Mouse (Mus musculus): Measurements from ENCODE around the gene Ankrd60. TPM values are rescaled to one million over a fixed set of nuclear protein-coding genes. Genes with fewer than 3 reads are reported as not detected.

The Ankrd60 gene
- polyA plus RNA-seq (2015; fragmentation: Nextera tagmentation; extraction: Ambion mirVana): not detected in 2 replicates

DNA sequence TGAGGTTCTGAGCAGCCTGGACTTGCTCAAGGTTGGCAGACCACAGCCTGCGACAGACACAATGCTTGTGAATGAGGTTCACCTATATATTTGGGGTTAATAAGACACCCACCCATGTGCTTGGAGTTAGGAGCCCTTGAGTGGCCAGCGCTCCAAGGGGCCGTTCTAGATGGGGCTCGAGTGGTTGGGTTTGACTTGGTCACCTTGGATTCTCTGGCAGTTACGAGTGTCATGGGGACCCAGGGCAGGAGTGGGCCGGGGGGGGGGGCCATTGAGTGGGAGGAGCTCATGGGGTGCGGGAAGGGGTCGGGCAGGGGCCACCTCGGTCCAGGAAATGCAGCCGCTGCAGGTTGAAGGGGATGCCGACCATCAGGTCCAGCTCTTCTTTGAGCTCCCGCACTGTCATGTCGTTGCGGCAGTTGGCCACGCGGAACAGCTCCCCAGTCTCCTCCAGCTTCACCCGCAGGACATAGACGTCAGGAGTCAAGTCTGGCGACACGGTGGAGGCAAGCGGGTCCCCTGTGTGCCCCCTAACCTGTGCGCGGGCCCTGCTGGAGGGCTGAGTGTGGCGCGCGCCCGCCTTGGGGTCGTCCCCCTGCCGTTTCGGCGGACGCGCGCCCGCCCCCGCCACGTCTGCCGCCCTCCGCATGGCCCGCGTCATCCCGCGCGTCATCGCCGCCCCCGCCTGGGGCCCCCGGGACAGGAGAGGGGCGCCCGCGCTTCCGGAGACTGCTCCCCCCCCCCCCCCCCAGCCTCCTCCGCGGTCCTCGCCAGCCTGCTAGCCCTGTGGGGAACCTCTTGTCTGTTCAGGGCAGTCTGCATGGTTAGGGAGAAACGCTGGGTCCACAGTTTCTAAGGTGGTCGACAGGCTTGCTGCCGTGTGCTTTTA, at the start of gene Ankrd60:
Gene Ankrd60, minus strand, starts transcription at position 697 of the 889 bp plus-strand sequence.
- H3K36me3 ChIP-seq (ENCODE audit: control insufficient read depth, insufficient read depth, low read length): no peaks in the 10 kb centered on the region
- H3K27me3 ChIP-seq (replicated peaks; ENCODE audit: control insufficient read depth, insufficient read depth, low read length): no peaks in the 10 kb centered on the region; the same call in 1 of the 2 replicates
- no peak within 1 kb of the TSS for H3K27ac ChIP-seq (ENCODE audit: low read depth, low read length)
- ATAC-seq: peak; percentile 71
- 0 out of 2 replicates have a peak, but pooled peaks cover 6% of the 10 kb centered on the region for H3K4me1 ChIP-seq (ENCODE audit: control insufficient read depth, insufficient read depth, low read depth, low read length)
- H3K9me3 ChIP-seq (ENCODE audit: control insufficient read depth, low read length): no peaks in the 10 kb centered on the region
- peak within 1 kb of the TSS; percentile 63 for H3K9ac ChIP-seq (ENCODE audit: low read depth, low read length)
- 9% methylated on average over 44 of the region's 58 CpGs for WGBS
- H3K4me2 ChIP-seq (ENCODE audit: low read length): peak within 1 kb of the TSS; percentile 89
- H3K4me3 ChIP-seq (ENCODE audit: low read length): peak within 1 kb of the TSS; percentile 49

DNA sequence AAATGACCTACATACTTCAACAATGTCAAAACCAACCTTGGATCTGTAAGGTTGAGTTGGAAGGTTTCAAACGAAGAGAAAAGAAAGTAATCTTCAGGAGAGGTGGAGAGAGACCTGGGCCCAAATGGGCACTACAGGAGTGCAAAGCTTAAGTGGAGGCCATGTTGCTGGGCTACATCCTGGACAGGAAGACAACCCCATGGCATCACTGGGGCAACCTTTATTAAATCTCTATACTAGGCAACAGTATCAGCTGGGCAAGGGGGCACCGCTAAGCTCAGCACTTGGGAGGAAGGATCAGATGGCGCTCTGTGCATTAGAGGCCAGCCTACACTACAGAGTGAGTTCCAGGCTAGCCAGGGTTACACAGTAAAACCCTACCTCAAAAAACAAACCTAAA, 47.6 kb upstream of the Ankrd60 start:
- no peak for ATAC-seq
- Histone ChIP-seq H3K36me3 (ENCODE audit: control insufficient read depth, insufficient read depth, low read length) (no peaks in the 10 kb centered on the region), H3K9me3 (ENCODE audit: control insufficient read depth, low read length) (no peaks in the 10 kb centered on the region), H3K27me3 (replicated peaks; ENCODE audit: control insufficient read depth, insufficient read depth, low read length) (no peaks in the 10 kb centered on the region), H3K9ac (ENCODE audit: low read depth, low read length) (no peak overlapping the region), H3K27ac (ENCODE audit: low read depth, low read length) (no peak overlapping the region), H3K4me2 (ENCODE audit: low read length) (no peak overlapping the region), H3K4me3 (ENCODE audit: low read length) (no peak overlapping the region), H3K4me1 (ENCODE audit: control insufficient read depth, insufficient read depth, low read depth, low read length) (peaks cover 6% of the 10 kb centered on the region)
- 91% methylated on average over 3 of the region's 3 CpGs for WGBS

DNA sequence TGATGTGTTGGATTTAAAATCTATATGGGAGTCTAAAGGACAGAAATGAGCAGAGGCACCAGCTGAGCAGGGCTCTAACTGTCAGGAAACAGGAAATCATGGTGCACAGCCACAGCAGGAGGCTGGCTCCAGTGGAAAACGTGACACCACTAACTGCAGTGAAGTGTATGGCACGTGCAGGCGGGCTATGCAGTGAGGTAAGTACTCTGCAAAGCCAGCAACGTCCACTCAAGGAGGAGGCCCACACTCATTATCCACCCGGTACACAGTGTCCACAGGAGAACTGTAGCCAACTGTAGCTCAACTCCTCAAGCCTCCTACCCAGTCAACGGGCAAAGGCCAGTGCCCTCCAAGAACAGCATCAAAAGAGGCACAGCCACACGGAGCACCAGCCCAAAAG, 46.5 kb upstream of the Ankrd60 start:
- H3K27me3 ChIP-seq (replicated peaks; ENCODE audit: control insufficient read depth, insufficient read depth, low read length): no peaks in the 10 kb centered on the region

DNA sequence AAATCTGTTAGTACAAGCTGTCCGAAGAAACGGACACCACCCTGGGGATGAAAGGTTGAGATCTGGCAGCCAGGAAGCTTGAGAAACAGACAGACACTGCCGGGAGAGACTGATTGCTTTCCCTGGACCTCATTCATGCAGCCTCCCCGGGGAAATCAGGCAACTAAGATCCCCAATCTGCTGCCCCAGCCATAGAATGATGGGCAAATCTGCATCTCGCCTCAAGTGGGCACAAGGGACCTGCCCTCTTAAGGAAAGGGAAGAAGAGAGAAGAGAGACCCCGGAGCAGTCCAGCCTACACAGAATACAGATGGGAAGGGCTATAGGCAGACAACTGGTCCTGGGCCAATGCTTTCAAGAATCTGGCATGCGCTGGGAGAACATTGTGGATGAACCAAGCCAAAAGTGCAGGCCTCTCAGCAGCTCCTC, 44.0 kb upstream of the Ankrd60 start:
- H3K27ac ChIP-seq (ENCODE audit: low read depth, low read length): no peak overlapping the region
- no peak overlapping the region for H3K4me2 ChIP-seq (ENCODE audit: low read length)
- no peak overlapping the region for H3K9ac ChIP-seq (ENCODE audit: low read depth, low read length)
- WGBS: 32% methylated on average over 7 of the region's 7 CpGs
- peaks cover 6% of the 10 kb centered on the region for H3K4me1 ChIP-seq (ENCODE audit: control insufficient read depth, insufficient read depth, low read depth, low read length)
- no peaks in the 10 kb centered on the region for H3K27me3 ChIP-seq (replicated peaks; ENCODE audit: control insufficient read depth, insufficient read depth, low read length)
- H3K36me3 ChIP-seq (ENCODE audit: control insufficient read depth, insufficient read depth, low read length): no peaks in the 10 kb centered on the region
- no peak overlapping the region for H3K4me3 ChIP-seq (ENCODE audit: low read length)
- no peaks in the 10 kb centered on the region for H3K9me3 ChIP-seq (ENCODE audit: control insufficient read depth, low read length)
- peak; percentile 64 for ATAC-seq

More for the DNA sequence above, 46.5 kb upstream of the Ankrd60 start:
- ATAC-seq: no peak
- H3K4me2 ChIP-seq (ENCODE audit: low read length): no peak overlapping the region
- H3K36me3 ChIP-seq (ENCODE audit: control insufficient read depth, insufficient read depth, low read length): no peaks in the 10 kb centered on the region
- no peak overlapping the region for H3K9ac ChIP-seq (ENCODE audit: low read depth, low read length)
- WGBS: 70% methylated on average over 7 of the region's 7 CpGs
- H3K9me3 ChIP-seq (ENCODE audit: control insufficient read depth, low read length): no peaks in the 10 kb centered on the region
- no peak overlapping the region for H3K27ac ChIP-seq (ENCODE audit: low read depth, low read length)
- H3K4me3 ChIP-seq (ENCODE audit: low read length): no peak overlapping the region
- peaks cover 6% of the 10 kb centered on the region for H3K4me1 ChIP-seq (ENCODE audit: control insufficient read depth, insufficient read depth, low read depth, low read length)

DNA sequence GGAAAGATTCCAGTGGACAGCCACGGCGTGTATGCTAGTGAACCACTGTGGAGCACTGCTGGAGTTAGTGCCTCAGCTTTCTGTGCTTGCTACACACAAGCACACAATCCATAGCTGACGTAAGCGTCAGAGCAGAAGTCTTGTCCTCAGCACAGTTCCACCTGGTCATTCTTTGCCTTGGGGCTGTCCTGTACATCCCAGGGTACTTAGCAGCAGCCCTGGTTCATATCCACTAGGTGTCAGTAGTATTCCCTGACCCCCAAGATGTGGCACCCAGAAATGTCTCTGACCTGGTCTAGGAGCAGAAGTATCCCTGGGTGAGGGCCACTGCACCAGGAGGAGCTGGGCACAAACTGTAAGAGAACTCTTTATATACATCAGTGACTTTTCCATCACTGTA, 42.5 kb upstream of the Ankrd60 start:
- Histone ChIP-seq H3K9ac (ENCODE audit: low read depth, low read length) (no peak overlapping the region), H3K4me1 (ENCODE audit: control insufficient read depth, insufficient read depth, low read depth, low read length) (peaks cover 6% of the 10 kb centered on the region), H3K27ac (ENCODE audit: low read depth, low read length) (no peak overlapping the region), H3K4me3 (ENCODE audit: low read length) (no peak overlapping the region), H3K36me3 (ENCODE audit: control insufficient read depth, insufficient read depth, low read length) (no peaks in the 10 kb centered on the region), H3K4me2 (ENCODE audit: low read length) (no peak overlapping the region), H3K27me3 (replicated peaks; ENCODE audit: control insufficient read depth, insufficient read depth, low read length) (no peaks in the 10 kb centered on the region), H3K9me3 (ENCODE audit: control insufficient read depth, low read length) (0 out of 2 replicates have a peak, but pooled peaks cover 2% of the 10 kb centered on the region)
- ATAC-seq: no peak
- 97% methylated on average over 4 of the region's 4 CpGs for WGBS

DNA sequence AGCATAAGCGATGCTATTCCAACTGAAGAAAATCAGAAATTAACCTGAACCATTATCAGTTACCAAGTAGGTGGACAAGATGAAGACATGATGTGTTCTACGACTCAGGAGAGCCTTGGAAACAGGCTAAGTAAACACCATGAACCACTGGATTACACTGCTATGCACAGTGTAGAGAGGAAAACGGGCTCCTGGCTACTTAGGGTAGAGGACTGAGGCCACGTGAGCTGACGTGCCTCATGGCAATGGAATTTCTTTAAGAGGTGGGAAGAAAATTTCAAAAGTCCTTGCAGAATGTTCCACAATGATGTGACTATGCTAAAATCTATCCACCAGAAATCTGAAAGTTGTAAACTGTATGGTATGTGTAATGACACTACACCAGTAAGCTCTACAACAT, 41.0 kb upstream of the Ankrd60 start:
- H3K4me3 ChIP-seq (ENCODE audit: low read length): no peak overlapping the region
- H3K9ac ChIP-seq (ENCODE audit: low read depth, low read length): no peak overlapping the region
- H3K27ac ChIP-seq (ENCODE audit: low read depth, low read length): no peak overlapping the region
- no peaks in the 10 kb centered on the region for H3K36me3 ChIP-seq (ENCODE audit: control insufficient read depth, insufficient read depth, low read length)
- 94% methylated on average over 5 of the region's 5 CpGs for WGBS
- no peak for ATAC-seq
- peaks cover 6% of the 10 kb centered on the region for H3K4me1 ChIP-seq (ENCODE audit: control insufficient read depth, insufficient read depth, low read depth, low read length)
- no peak overlapping the region for H3K4me2 ChIP-seq (ENCODE audit: low read length)
- H3K27me3 ChIP-seq (replicated peaks; ENCODE audit: control insufficient read depth, insufficient read depth, low read length): no peaks in the 10 kb centered on the region
- 0 out of 2 replicates have a peak, but pooled peaks cover 2% of the 10 kb centered on the region for H3K9me3 ChIP-seq (ENCODE audit: control insufficient read depth, low read length)

DNA sequence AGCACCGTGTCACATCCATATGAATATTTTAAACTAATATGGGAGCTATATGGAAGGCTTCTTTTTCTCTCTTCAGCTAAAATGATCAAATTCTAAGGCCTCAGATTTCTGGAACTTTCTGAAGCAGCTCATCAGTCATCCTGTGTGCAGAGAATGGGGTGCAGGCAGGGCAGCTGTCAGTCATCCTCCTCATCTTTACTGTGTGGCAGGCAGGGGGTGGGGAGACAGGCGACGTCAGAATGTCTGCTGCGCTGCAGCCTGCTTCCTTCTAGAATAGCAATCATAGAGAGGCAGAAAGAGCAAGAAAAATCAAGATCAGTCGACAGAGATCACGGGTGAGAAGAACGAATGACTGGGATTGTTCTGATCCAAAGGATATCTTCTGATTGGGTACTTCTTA, 38.0 kb upstream of the Ankrd60 start:
- no peak overlapping the region for H3K4me3 ChIP-seq (ENCODE audit: low read length)
- ATAC-seq: no peak
- H3K4me1 ChIP-seq (ENCODE audit: control insufficient read depth, insufficient read depth, low read depth, low read length): no peaks in the 10 kb centered on the region
- no peak overlapping the region for H3K9ac ChIP-seq (ENCODE audit: low read depth, low read length)
- no peaks in the 10 kb centered on the region for H3K36me3 ChIP-seq (ENCODE audit: control insufficient read depth, insufficient read depth, low read length)
- no peak overlapping the region for H3K27ac ChIP-seq (ENCODE audit: low read depth, low read length)
- no peaks in the 10 kb centered on the region for H3K27me3 ChIP-seq (replicated peaks; ENCODE audit: control insufficient read depth, insufficient read depth, low read length)
- H3K9me3 ChIP-seq (ENCODE audit: control insufficient read depth, low read length): 0 out of 2 replicates have a peak, but pooled peaks cover 2% of the 10 kb centered on the region
- H3K4me2 ChIP-seq (ENCODE audit: low read length): no peak overlapping the region
- 61% methylated on average over 7 of the region's 7 CpGs for WGBS

DNA sequence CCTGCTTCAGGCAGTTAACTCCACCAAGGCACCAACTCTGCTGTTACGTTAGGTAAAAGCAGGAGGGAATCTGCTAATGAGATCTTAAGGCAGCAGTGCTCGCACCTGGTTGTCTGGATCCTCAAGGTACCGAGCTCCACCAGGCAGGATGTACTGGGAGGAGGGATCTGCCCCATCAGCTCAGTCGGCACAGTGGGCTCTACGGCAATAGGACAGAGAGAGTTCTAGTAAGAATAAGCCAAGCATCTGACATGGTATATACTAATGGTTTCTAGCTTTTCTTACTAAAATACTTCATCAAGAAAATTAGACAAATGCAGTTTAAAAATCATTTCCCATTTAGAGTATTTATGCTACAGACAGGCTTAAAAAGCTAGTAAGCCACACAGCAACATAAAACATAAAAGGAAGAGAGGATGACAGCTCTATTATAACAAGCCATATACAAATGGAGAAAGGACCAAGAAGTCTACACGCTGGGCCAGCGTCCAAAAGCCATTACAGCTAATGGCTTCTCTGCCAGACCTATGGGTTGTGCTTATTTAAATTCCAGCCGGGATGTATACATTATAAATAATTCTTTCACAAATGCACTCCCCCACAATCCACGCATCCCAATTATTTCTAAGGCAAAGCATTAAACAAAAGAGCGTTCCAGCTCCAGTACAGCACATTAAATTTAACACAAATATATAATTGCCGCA, 37.4 kb upstream of the Ankrd60 start:
- Histone ChIP-seq H3K9me3 (ENCODE audit: control insufficient read depth, low read length) (0 out of 2 replicates have a peak, but pooled peaks cover 2% of the 10 kb centered on the region), H3K27ac (ENCODE audit: low read depth, low read length) (no peak overlapping the region), H3K36me3 (ENCODE audit: control insufficient read depth, insufficient read depth, low read length) (no peaks in the 10 kb centered on the region), H3K4me3 (ENCODE audit: low read length) (no peak overlapping the region), H3K4me2 (ENCODE audit: low read length) (no peak overlapping the region), H3K4me1 (ENCODE audit: control insufficient read depth, insufficient read depth, low read depth, low read length) (no peaks in the 10 kb centered on the region), H3K9ac (ENCODE audit: low read depth, low read length) (no peak overlapping the region), H3K27me3 (replicated peaks; ENCODE audit: control insufficient read depth, insufficient read depth, low read length) (no peaks in the 10 kb centered on the region)
- ATAC-seq: 0 out of 2 replicates have a peak, but pooled peaks have one; percentile 27
- 67% methylated on average over 11 of the region's 11 CpGs for WGBS

All from hindbrain, embryonic 16.5 days (tissue).